Mouse (Mus musculus) heart, postnatal 25 days (tissue): ENCODE measurements at regions not wholly inside any gene's neighbourhood (a gene's known extent, or its start where the extent isn't known, plus 50 kb on each side); places are given as distances from the start of the nearest gene placed in this dataset.

Experiments
- DNase-seq: peaks from one replicate; pipeline ENCODE4 v3.0.0; 2022; ENCODE audit warnings: low spot score
- intact Hi-C: fragments of 180-260 bp; cut with DNase I; formaldehyde crosslinking; loops from one replicate; pipeline ENCODE4 v1.15.1; 2025

DNA sequence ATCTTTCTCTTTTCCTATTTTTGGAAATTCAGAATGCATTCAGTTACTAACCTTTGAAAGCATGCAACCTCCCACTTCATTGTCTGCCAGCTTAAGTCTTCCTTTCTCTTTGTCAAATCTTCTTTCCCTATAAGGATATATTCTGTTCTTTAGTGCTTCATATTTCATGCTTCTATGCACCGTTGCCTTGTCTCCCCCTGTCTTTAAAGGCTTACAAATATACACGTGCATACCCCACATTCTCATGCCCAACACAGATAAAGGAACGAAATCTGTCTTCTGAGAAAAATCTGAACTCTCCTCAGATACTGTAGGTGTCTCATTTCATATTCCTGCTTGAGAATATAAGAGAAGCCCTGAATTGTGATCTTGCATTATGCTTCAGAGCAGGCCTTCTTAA, 167.9 kb upstream of the Dph6 start:
- intact Hi-C loops, result no loop called here
- DNase-seq, result no peak

DNA sequence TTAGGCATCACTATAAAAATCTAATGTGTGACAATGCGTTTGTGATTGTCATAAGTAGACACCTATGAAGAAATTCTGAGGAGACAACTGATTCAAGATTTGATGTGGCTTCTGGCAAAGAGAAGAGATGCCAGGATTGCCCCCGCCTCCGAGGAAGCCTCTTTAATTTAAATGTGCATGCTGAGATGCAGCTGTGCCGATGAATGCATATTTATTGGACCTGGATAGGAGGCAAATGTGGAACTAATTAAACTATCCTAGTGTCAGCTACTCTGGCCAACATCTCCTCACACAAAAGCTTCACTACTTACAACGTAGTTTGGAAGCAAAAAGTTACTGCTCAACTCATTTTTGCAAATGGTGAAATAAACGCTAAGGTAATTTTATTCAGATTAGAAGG, 173.4 kb upstream of the Dph6 start:
- no peak for DNase-seq

GRCm38 (mm10) chr2:114835694-114836093, 180.9 kb upstream of the Dph6 start:
- intact Hi-C loops, result no loop called here
- no peak for DNase-seq

More for the DNA sequence above, 173.4 kb upstream of the Dph6 start:
- intact Hi-C loops, result no loop called here

GRCm38 (mm10) chr2:114843696-114844388, 189.1 kb upstream of the Dph6 start:
- intact Hi-C loops, result no loop called here
- no peak for DNase-seq

- intact Hi-C loops, result no loop called here
- DNase-seq, result no peak
Measured at GRCm38 (mm10) chr2:114844389-114844771, 189.6 kb upstream of the Dph6 start.

DNA sequence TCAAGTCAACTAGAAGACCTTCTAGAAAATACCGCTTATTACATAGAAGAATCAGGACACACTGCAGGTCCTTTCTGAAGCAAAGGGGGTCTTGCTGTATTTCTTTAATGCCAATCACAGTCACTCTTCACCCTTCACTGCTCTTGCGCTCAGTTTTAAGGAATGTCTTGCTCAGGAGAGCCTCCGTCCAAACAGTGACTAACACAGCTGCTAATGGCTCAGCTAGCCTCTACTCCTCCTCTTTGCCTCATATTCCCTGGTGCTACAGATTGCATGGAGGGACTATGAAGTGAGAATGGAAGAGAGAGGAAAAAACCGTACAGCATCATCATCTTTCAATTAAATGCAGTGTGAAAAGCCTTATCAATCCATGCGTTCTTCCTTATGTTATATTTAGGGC, 193.7 kb upstream of the Dph6 start:
- intact Hi-C loops, result no loop called here

GRCm38 (mm10) chr2:114848914-114849313, 194.2 kb upstream of the Dph6 start:
- DNase-seq, result no peak
- intact Hi-C loops, result no loop called here

More for the DNA sequence above, 193.7 kb upstream of the Dph6 start:
- DNase-seq, result no peak

DNA sequence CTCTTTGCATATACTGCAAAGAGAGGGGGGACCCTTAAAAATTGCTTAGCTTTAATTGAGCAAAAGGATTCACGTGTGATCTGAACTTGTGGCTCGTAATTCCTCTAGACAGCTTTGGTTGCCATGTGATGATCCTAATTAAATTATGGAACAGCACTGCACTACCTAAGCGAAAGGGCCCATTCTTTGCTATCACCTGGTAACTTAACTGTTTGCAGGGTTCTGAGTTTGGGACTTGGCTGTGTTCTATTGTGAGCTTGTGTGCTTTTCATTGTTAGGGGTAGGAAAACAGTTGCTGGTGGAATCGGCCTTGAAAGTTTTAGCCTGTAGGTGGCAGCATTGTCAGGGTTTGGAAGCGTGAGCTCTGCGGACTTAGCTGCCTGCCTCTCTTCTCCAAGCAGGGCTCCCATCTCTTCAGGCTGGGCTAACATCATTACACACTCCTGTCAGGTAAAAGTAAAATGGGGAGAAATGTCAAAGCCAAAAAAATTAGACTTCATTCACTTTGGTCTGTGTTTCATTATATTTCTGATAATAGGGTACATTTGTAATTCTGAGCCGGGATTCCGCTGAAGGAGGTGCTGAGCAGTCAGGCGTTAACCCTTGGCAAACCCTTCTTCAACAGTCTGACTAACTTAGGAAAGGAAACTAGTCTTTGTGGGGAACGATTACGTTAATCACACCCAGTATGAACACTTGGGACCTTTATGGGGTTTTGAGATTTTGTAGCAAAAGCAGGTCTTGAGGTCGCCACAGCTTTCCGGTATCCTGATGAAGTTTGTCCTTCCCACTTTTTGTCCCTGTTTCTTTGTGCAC, 199.2 kb upstream of the Dph6 start:
- intact Hi-C loops, result loop anchor here (5.0 to 10.0 kb wide), 2 partner anchors 229 to 1248 kb away; no protein-coding TSS in a partner anchor

GRCm38 (mm10) chr2:114872272-114872671, 217.5 kb upstream of the Dph6 start:
- intact Hi-C loops, result no loop called here
- no peak for DNase-seq

More for the DNA sequence above, 199.2 kb upstream of the Dph6 start:
- DNase-seq, result peak; percentile 1

DNA sequence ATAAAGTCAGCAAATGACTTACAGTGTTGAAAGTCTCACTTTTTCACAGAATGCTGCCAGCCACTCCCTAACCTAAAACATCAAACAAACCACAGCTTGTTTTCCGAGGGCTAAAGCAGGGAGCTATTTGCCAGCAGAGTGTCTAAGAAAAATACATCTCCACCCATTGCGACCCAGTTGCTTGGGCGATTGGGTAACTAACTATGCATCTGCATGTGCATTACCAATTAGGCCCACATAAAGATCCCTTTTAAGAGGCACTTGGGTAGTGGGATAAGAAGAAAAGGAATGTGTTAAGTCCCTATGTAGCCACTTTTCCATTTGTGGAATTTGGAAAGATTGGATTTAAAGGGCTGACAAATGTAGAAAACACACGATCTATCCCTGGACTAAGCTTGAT, 218.3 kb upstream of the Dph6 start:
- intact Hi-C loops, result no loop called here
- no peak for DNase-seq

GRCm38 (mm10) chr2:114879084-114879483, 224.3 kb upstream of the Dph6 start:
- intact Hi-C loops, result no loop called here

DNA sequence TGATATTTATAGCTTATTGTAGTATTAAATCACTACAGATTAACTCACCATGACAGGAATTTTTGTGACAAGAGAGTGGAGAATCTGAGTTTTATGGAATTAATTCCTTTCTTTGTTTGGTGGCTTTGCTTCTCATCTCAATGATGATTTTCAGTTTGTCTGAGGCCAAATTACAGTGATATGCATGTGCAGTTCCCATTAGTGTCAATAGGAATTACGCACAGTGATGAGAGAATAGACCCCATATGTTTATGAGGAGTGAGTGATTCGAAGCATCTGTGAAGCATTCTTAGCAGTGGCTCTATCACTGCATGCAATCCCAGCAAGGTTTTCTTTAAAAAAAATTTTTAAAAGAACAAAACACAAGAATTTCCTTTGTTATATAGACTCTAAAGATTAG, 225.0 kb upstream of the Dph6 start:
- intact Hi-C loops, result no loop called here
- no peak for DNase-seq

More at GRCm38 (mm10) chr2:114879084-114879483, 224.3 kb upstream of the Dph6 start:
- no peak for DNase-seq

GRCm38 (mm10) chr2:114885734-114886260, 231.0 kb upstream of the Dph6 start:
- intact Hi-C loops, result no loop called here
- no peak for DNase-seq

DNA sequence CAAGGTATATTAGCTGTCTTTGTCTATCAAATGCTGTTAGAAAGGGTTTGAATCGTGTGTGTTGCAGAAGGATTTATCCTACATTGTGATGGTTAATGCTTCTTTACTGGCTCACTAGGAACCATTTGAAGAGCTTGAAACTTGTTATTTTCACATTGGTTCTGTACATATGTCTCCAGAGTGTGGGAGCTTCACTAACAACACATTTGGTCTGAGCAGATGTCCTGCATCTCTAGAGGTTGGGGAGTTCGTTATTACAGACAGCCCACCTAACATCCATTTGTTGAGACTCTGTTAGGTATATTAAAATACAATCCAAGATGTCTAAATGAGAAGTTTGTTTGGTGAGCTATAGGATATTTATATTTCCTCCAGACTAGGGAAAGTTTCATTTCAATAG, 244.0 kb upstream of the Dph6 start:
- DNase-seq, result no peak
- intact Hi-C loops, result no loop called here

DNA sequence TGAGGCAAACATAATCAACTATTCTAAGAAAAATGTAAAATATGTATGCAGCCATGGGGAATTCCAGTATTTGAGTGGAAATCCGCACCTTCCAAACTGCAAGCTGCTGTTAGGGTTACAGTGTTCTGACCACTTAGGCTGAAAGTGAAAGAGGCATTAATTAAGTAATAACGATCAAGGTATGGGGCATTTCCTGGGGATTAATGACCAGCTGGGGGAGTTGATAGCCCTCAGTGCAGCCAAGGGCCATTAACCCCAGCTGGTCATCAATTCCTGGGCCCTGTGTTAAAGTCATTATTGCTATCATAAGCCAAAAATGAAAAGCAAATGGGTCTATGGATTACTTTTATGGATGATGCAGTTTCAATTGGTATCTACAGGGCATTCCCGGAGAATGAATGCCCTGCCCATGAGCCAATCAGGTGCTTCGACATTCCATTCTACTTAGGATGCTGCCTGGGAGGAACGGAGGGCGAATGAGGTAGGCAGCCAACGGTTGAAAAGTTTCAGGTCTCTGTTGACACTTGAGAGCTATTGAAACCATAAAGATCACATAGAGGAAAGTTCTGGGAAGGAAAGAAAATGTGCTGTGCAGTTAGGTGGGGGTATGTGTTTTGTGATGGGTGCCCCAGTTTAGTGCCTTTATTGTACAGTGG, 257.2 kb upstream of the Dph6 start:
- intact Hi-C loops, result no loop called here
- no peak for DNase-seq

DNA sequence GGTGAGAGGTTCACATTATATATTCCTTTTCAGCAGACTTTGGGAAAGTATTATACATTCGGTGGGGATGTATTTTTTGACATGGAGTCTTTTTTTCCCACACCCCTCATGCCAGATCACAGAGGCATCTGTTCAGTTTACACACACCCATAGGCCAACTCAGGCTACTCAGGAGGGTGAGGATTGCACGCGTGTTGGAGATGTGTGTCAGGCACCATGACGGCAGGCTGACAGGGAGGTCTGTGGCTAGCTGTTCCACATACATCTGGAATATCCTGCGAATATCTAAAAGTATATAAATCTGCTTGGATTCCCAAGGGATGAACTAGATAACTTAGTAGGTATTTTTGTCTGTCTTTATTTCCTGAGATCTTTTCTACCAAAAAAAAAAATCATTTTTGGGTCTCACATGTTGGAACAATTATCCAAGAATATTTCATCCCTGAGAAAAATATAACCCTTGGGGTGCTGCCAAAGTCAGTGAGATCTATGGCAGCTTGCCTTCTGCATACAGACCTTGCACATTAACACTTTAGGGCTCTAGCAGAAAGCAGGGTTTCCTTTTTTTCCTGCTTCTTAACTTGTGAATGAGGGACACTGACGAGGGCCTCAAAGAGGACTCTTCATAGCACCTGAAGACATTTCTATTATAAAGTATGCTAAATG, 260.4 kb upstream of the Dph6 start:
- intact Hi-C loops, result no loop called here
- no peak for DNase-seq

DNA sequence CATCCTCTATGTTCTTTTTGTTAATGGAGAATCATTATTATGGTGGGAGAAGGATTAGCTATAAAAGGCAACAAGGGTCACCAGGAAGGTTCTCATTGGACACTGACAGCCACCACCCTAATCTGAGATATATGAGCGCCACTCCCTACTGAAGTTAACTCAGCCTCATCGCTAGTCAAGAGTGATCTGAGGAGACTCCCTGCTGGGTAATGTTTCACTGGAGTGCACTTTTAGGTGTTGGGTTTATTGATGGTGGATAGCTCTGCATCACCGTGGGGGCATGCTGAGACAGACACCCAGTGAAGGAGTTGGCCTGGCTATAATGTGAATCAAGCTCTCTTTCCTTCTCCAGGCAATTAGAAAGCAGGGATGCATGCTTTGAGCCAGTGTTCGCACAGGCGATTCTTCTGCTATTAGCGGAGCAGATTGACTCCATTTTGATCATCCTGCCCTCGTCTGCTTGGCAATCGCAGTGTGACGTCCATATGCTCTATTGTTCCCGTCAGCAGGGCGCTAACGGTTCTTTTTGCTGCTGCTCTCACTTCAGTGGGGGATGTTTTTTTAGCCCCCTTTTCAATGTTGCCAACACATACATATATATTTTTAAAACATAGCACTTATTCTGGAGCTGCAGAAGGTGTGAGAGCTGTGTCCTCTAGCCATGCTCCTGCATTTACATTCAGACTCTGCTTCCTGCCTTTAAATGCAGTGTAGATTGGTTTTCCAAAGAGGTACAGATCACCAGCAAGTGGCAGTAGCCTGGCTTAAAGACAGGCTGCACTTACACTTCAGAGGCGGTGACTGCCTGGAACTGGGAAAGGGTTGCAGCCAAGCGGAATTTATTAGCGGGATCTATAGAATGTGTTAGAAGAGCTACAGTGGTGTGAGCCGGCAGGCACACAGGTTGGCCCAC, 263.9 kb upstream of the Dph6 start:
- no peak for DNase-seq
- intact Hi-C loops, result no loop called here

DNA sequence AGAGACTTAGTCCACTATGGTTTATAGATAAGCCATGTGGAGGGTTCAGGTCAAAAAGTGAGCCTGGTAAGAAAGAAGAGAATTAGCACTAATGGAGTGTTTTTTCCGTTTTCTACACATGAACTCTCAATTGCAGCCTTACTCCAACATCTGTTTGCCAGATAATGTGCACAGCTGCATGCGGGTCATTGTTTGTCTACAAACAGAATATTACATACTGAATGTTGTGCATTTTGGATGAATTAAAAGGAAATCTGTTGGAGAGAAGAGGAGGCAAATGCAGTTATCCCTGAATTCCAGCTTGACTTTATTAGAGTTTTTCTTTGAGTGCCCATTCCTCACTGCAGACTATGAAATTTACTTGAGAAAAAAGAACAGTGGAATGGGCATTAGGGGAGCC, 269.1 kb upstream of the Dph6 start:
- intact Hi-C loops, result no loop called here
- DNase-seq, result no peak

DNA sequence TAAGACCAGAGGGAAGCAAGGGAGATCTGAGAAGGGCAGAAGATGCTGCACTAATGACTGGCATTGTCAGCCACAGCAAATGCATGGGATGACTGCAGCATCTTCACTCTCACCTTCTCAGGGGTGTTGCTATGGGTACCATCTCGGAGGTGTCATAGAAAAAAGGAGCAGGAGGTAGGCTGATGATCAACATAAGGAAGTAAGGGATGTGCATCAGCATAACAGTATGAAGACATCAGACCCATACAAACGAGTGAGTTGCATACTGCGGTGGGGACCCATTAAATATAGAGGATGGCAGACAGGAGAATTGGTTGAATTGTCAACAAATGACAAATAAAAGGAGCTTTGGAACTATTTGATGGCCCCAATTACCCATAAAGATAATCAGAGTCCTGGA, 280.7 kb upstream of the Dph6 start:
- intact Hi-C loops, result no loop called here
- DNase-seq, result no peak
